Mouse (Mus musculus): ENCODE results near the gene Tmem119.
"Not testable (repeated sequence)": the region's sequence is repeated elsewhere in the genome, so short reads cannot be mapped to it uniquely, and the experiment has no call there.

Gene Tmem119

GRCm38 (mm10) chr5:113789075-113789788 lies 11.1 kb downstream of the Tmem119 start:
- no peak for DNase-seq (ENCODE audit: low spot score in 2 of 2)

DNA sequence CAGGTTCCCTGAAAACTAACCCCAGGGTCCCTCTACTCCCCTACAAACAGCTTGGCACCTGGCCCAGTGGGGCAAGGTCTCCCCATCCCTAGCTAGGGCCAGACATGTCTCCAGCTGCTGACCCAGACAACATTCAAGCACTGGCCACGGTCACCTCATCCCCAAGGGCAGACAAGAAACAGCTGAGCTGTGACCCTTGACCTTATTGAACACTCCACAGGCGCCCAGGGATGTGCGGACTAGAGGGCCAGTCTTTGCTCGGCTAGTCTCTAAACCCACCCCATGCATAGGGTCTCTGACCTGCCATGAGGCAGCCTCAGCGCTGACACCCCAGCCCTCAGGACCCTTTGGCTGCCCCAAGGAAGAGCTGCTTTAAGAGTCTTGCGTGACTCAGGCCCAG lies 11.7 kb downstream of the Tmem119 start:
- DNase-seq (ENCODE audit: low spot score in 2 of 2): no peak

DNA sequence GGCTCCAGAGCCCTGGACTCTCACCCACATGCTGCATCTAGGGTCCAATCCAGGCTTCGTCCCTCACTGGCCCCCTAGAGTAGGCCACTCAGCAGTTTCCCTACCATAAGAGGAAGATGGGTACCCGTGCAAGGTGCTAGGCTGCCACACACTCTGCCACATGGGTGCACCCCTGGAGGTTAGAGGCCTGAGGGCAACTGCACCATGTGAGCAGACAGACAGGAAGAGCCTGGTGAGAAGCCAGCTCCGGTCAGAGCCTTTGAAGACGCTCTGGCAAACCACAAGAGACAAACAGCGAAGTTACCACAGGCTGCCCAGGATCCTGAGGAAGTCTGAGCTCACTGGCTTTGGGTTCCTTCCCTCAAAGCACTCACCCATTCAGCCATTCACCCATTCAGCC lies 13.3 kb downstream of the Tmem119 start:
- no peak for DNase-seq (ENCODE audit: low spot score in 2 of 2)

GRCm38 (mm10) chr5:113784104-113784503 lies 16.2 kb downstream of the Tmem119 start:
- not testable (repeated sequence) for DNase-seq (ENCODE audit: low spot score in 2 of 2)

GRCm38 (mm10) chr5:113783581-113784001 lies 16.7 kb downstream of the Tmem119 start:
- peak; percentile 47 to 66 for DNase-seq (ENCODE audit: low spot score in 2 of 2)

DNA sequence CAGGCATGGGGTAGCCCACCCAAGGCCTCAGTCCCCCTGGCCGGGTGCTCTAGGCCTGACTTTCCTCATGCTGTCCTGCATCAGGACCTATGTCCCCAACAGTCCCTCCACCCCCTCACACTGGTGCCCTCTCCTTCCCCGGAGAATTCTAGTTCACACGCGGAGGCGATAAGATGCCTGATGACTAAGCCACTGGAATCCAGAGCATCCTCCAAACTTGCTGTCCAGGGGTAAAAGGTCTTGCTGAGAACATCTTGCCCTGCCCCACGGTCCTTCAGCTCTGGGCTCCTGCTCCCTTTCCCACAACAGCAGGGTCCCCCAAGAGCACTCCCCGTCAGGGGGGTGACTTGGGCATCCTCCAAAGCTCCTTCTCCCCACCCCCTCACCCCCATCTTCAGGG lies 17.7 kb downstream of the Tmem119 start:
- no peak for DNase-seq (ENCODE audit: low spot score in 2 of 2)

GRCm38 (mm10) chr5:113781875-113782274 lies 18.4 kb downstream of the Tmem119 start:
- no peak for DNase-seq (ENCODE audit: low spot score in 2 of 2)

GRCm38 (mm10) chr5:113781254-113781653 lies 19.1 kb downstream of the Tmem119 start:
- DNase-seq (ENCODE audit: low spot score in 2 of 2): no peak

DNA sequence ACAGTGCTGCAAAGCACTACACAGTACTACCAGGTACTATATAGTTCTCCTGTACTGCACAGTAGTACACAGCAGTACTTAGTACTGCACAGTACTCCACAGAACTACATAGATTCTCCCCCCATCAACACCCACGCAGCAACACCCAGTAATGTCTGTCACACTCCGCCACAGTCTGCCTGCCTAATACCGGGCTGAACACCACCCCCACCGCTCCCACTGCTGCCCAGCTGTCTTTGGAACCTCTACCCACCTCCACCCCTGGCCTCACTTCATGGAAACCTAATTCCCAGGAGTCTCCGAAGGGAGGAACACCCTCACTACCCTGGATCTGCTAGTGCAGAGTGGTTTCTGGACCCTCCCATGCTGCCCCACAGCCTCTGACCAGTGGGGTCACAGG lies 19.6 kb downstream of the Tmem119 start:
- DNase-seq (ENCODE audit: low spot score in 2 of 2): no peak

DNA sequence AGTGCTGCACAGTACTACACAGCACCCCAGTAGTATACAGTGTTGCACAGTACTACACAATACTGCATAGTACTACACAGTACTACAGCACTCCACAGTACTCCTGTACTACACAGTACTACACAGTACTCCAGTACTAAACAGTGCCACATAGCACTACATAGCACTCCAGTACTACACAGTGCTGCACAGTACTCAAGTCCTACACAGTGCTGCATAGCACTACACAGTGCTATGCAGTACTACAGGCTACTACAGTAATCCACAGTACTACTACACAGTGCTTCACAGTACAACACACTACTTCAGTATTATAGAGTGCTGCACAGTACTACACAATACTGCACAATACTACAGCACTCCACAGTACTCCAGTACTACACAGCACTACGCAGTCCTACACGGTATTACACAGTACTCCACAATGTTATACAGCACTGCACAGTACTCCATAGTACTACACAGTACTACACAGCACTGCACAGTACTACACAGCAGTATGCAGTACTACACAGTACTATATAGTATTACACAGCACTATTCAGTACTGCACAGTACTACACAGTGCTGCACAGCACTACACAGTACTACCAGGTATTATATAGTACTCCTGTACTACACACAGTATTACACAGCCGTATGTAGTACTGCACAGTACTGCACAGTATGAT lies 20.1 kb downstream of the Tmem119 start:
- no peak for DNase-seq (ENCODE audit: low spot score in 2 of 2)

- DNase-seq (ENCODE audit: low spot score in 2 of 2): no peak
These were observed 20.7 kb downstream of the Tmem119 start for GRCm38 (mm10) chr5:113779569-113779968.

GRCm38 (mm10) chr5:113777728-113778127 lies 22.6 kb downstream of the Tmem119 start:
- not testable (repeated sequence) for DNase-seq (ENCODE audit: low spot score in 2 of 2)

DNA sequence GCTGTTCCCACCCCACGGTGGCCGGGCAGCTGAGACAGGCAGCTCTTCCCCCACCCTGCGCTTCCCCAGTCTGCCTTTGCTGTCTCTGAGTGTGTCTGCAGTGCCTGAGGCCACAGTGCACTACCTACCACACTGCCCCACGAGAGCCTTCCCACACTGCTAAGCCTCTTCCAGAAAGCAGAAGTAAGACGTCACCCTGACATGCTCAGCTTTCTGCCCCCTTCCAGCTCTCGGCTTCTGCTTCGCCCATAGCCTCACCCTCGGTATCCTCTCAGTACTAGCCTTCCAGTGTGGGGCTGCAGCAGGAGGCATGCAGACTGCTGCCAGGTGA lies 23.5 kb downstream of the Tmem119 start:
- DNase-seq (ENCODE audit: low spot score in 2 of 2): no peak

DNA sequence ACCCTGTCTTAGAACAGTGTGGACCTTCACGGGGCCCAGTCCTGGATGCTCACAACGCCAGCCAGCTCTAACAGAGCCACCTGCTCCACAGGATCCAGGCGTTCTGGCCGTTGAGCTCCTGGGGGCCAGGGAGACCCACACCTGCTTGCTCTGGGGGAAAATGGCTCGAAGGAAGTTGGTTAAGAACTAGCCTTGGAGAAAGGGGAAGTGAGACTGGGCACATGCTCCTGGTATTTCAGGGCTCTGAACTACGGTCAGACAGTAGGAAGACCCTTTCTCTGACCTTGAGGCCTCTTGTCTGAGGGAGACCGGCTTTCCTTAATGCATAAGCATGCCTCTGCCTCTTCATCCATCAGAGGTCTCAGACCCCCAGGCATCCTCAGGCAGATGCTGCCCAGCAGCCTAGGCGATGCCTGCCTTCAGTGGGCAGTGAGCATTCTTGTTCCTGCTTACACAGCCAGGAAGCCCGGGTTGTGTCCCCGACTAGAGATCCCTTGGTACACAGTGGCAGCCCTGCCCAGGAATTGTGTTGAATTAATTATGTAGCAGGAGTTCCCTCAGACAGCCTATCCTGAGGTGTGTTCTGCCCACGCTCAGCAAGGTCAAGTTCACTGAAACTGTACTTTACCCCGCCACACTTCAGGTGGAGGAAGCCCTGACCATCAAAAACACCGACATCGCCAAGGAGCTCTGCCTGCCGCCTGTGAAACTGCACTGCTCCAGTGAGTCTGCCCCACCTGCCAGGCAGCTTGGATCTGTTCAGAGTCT lies 24.0 kb downstream of the Tmem119 start:
- no peak for DNase-seq (ENCODE audit: low spot score in 2 of 2)

GRCm38 (mm10) chr5:113775585-113775984 lies 24.7 kb downstream of the Tmem119 start:
- no peak for DNase-seq (ENCODE audit: low spot score in 2 of 2)

DNA sequence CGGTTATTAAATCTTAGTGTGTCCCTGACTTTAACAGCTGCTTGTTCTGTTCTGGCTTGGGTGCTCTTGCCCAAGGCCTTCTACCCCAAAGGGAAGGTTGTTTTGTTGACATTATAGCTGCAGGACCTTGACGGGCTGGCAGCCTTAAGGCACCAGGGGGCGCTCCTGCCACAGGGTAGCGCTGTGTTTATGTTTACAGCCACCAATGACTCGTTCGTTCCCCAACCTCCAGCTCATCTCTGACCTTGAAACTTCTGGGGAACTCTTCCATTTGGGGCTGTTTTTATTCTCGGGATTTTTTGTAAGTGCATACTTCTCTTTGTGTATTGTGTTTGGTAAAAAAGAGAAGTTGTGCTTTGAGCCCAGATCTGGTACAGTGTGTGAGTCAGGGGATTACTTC lies 26.7 kb downstream of the Tmem119 start:
- peak; percentile 69 to 79 for DNase-seq (ENCODE audit: low spot score in 2 of 2)

GRCm38 (mm10) chr5:113772905-113773519 lies 27.3 kb downstream of the Tmem119 start:
- DNase-seq (ENCODE audit: low spot score in 2 of 2): no peak

DNA sequence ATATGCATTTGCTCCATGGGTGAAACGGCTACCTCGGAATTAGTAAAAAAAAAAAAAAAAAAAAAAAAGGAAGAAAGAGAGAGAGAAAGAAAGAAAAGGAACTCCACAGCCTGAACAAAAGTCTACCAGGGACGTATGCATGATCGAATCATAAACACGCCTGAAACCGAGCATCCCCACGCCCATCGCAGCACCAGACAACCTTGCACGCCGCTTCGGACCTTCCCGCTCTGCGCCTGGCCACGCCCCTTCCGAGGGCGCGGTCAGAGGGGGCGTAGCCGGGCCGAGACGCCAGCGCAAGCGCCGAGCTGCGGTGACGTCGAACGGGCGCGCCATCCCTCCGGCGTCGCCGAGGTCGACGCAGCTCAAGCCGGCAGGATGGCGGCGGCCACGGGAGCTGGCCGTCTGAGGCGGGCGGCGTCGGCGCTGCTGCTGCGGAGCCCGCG lies 27.8 kb downstream of the Tmem119 start, which contains the start of the genes Sart3 and Iscu:
Gene Sart3, minus strand, starts transcription at position 61 of the 446 bp plus-strand sequence.
Gene Iscu, plus strand, starts transcription at position 299 of the 446 bp plus-strand sequence.
- peak; percentile 90 to 94 for DNase-seq (ENCODE audit: low spot score in 2 of 2)

- peak; percentile 82 to 85 for DNase-seq (ENCODE audit: low spot score in 2 of 2)
These were observed 28.8 kb downstream of the Tmem119 start for GRCm38 (mm10) chr5:113771213-113772162.

- no peak for DNase-seq (ENCODE audit: low spot score in 2 of 2)
These were observed 31.5 kb downstream of the Tmem119 start for GRCm38 (mm10) chr5:113768806-113769205.

All from frontal cortex, postnatal 10 days (tissue).